Mouse (Mus musculus): ENCODE measurements at regions not wholly inside any gene's neighbourhood (a gene's known extent, or its start where the extent isn't known, plus 50 kb on each side); places are given as distances from the start of the nearest gene placed in this dataset.

GRCm38 (mm10) chr6:148599473-148599872 is 155.3 kb upstream of the Tmtc1 start:
- no peaks in the 10 kb centered on the region for H3K36me3 ChIP-seq
- H3K9me3 ChIP-seq (replicated peaks): no peaks in the 10 kb centered on the region
- H3K27ac ChIP-seq (replicated peaks): no peak overlapping the region
- no peak for ATAC-seq (ENCODE audit: insufficient number of reproducible peaks, low FRiP score, low TSS enrichment, low read depth)
- H3K4me3 ChIP-seq (replicated peaks): no peak overlapping the region
- no peaks in the 10 kb centered on the region for H3K27me3 ChIP-seq
- H3K9ac ChIP-seq: no peak overlapping the region
- H3K4me2 ChIP-seq (replicated peaks): no peak overlapping the region
- H3K4me1 ChIP-seq: peaks cover 7% of the 10 kb centered on the region; the same call in 1 of the 2 replicates
- 77% methylated on average over 4 of the region's 4 CpGs for WGBS

GRCm38 (mm10) chr6:148598746-148599337 is 154.7 kb upstream of the Tmtc1 start:
- H3K9me3 ChIP-seq (replicated peaks): no peaks in the 10 kb centered on the region
- H3K27me3 ChIP-seq: no peaks in the 10 kb centered on the region
- ATAC-seq (ENCODE audit: insufficient number of reproducible peaks, low FRiP score, low TSS enrichment, low read depth): no peak
- H3K4me2 ChIP-seq (replicated peaks): peak overlapping the region; percentile 39
- H3K9ac ChIP-seq: no peak overlapping the region
- H3K27ac ChIP-seq (replicated peaks): no peak overlapping the region
- no peaks in the 10 kb centered on the region for H3K36me3 ChIP-seq
- peaks cover 7% of the 10 kb centered on the region; the same call in 1 of the 2 replicates for H3K4me1 ChIP-seq
- WGBS: 9% methylated on average over 16 of the region's 16 CpGs
- H3K4me3 ChIP-seq (replicated peaks): peak overlapping the region; percentile 19

GRCm38 (mm10) chr6:148595009-148595770 is 151.0 kb upstream of the Tmtc1 start:
- Histone ChIP-seq H3K4me3 (replicated peaks) (no peak overlapping the region), H3K27me3 (no peaks in the 10 kb centered on the region), H3K27ac (replicated peaks) (no peak overlapping the region), H3K4me1 (peaks cover 7% of the 10 kb centered on the region; the same call in 1 of the 2 replicates), H3K9me3 (replicated peaks) (no peaks in the 10 kb centered on the region), H3K4me2 (replicated peaks) (no peak overlapping the region), H3K36me3 (no peaks in the 10 kb centered on the region), H3K9ac (no peak overlapping the region)
- ATAC-seq (ENCODE audit: insufficient number of reproducible peaks, low FRiP score, low TSS enrichment, low read depth): no peak
- WGBS: 38% methylated on average over 3 of the region's 3 CpGs

GRCm38 (mm10) chr6:148588971-148589370 is 144.8 kb upstream of the Tmtc1 start:
- no peaks in the 10 kb centered on the region for H3K27me3 ChIP-seq
- no peak for ATAC-seq (ENCODE audit: insufficient number of reproducible peaks, low FRiP score, low TSS enrichment, low read depth)
- H3K9me3 ChIP-seq (replicated peaks): no peaks in the 10 kb centered on the region
- no peak overlapping the region for H3K4me2 ChIP-seq (replicated peaks)
- no peaks in the 10 kb centered on the region for H3K4me1 ChIP-seq
- H3K27ac ChIP-seq (replicated peaks): no peak overlapping the region
- 84% methylated on average over 4 of the region's 4 CpGs for WGBS
- H3K9ac ChIP-seq: no peak overlapping the region
- H3K4me3 ChIP-seq (replicated peaks): no peak overlapping the region
- H3K36me3 ChIP-seq: no peaks in the 10 kb centered on the region

GRCm38 (mm10) chr6:148586439-148587321 is 142.5 kb upstream of the Tmtc1 start:
- Histone ChIP-seq H3K27me3 (no peaks in the 10 kb centered on the region), H3K9me3 (replicated peaks) (no peaks in the 10 kb centered on the region), H3K27ac (replicated peaks) (no peak overlapping the region), H3K4me2 (replicated peaks) (no peak overlapping the region), H3K9ac (no peak overlapping the region), H3K4me3 (replicated peaks) (no peak overlapping the region), H3K36me3 (no peaks in the 10 kb centered on the region), H3K4me1 (no peaks in the 10 kb centered on the region)
- ATAC-seq (ENCODE audit: insufficient number of reproducible peaks, low FRiP score, low TSS enrichment, low read depth): no peak
- WGBS: 73% methylated on average over 10 of the region's 10 CpGs

- H3K4me1 ChIP-seq: no peaks in the 10 kb centered on the region
- H3K27me3 ChIP-seq: no peaks in the 10 kb centered on the region
- ATAC-seq (ENCODE audit: insufficient number of reproducible peaks, low FRiP score, low TSS enrichment, low read depth): no peak
- no peak overlapping the region for H3K4me2 ChIP-seq (replicated peaks)
- H3K36me3 ChIP-seq: no peaks in the 10 kb centered on the region
- no peak overlapping the region for H3K9ac ChIP-seq
- H3K4me3 ChIP-seq (replicated peaks): no peak overlapping the region
- H3K9me3 ChIP-seq (replicated peaks): no peaks in the 10 kb centered on the region
- no peak overlapping the region for H3K27ac ChIP-seq (replicated peaks)
- WGBS: 68% methylated on average over 2 of the region's 2 CpGs
These were observed 139.9 kb upstream of the Tmtc1 start for GRCm38 (mm10) chr6:148584126-148584525.

GRCm38 (mm10) chr6:148578281-148578680 is 134.1 kb upstream of the Tmtc1 start:
- no peak overlapping the region for H3K9ac ChIP-seq
- H3K36me3 ChIP-seq: no peaks in the 10 kb centered on the region
- H3K4me1 ChIP-seq: no peaks in the 10 kb centered on the region
- H3K4me2 ChIP-seq (replicated peaks): no peak overlapping the region
- no peak overlapping the region for H3K27ac ChIP-seq (replicated peaks)
- 52% methylated on average over 3 of the region's 3 CpGs for WGBS
- no peak overlapping the region for H3K4me3 ChIP-seq (replicated peaks)
- H3K27me3 ChIP-seq: no peaks in the 10 kb centered on the region
- no peak for ATAC-seq (ENCODE audit: insufficient number of reproducible peaks, low FRiP score, low TSS enrichment, low read depth)
- no peaks in the 10 kb centered on the region for H3K9me3 ChIP-seq (replicated peaks)

GRCm38 (mm10) chr6:148577663-148578062 is 133.5 kb upstream of the Tmtc1 start:
- H3K4me2 ChIP-seq (replicated peaks): no peak overlapping the region
- H3K9ac ChIP-seq: no peak overlapping the region
- 75% methylated on average over 3 of the region's 3 CpGs for WGBS
- H3K27me3 ChIP-seq: no peaks in the 10 kb centered on the region
- no peaks in the 10 kb centered on the region for H3K36me3 ChIP-seq
- H3K9me3 ChIP-seq (replicated peaks): no peaks in the 10 kb centered on the region
- no peaks in the 10 kb centered on the region for H3K4me1 ChIP-seq
- no peak overlapping the region for H3K27ac ChIP-seq (replicated peaks)
- no peak overlapping the region for H3K4me3 ChIP-seq (replicated peaks)
- no peak for ATAC-seq (ENCODE audit: insufficient number of reproducible peaks, low FRiP score, low TSS enrichment, low read depth)

- Histone ChIP-seq H3K27ac (replicated peaks) (no peak overlapping the region), H3K36me3 (no peaks in the 10 kb centered on the region), H3K9ac (no peak overlapping the region), H3K4me1 (no peaks in the 10 kb centered on the region), H3K27me3 (no peaks in the 10 kb centered on the region), H3K4me3 (replicated peaks) (no peak overlapping the region), H3K4me2 (replicated peaks) (no peak overlapping the region), H3K9me3 (replicated peaks) (no peaks in the 10 kb centered on the region)
- WGBS: 78% methylated on average over 7 of the region's 7 CpGs
- no peak for ATAC-seq (ENCODE audit: insufficient number of reproducible peaks, low FRiP score, low TSS enrichment, low read depth)
These were observed 130.7 kb upstream of the Tmtc1 start for GRCm38 (mm10) chr6:148574742-148575453.

GRCm38 (mm10) chr6:148572201-148572600 is 128.0 kb upstream of the Tmtc1 start:
- Histone ChIP-seq H3K27me3 (no peaks in the 10 kb centered on the region), H3K27ac (replicated peaks) (no peak overlapping the region), H3K4me3 (replicated peaks) (no peak overlapping the region), H3K36me3 (no peaks in the 10 kb centered on the region), H3K4me1 (no peaks in the 10 kb centered on the region), H3K9me3 (replicated peaks) (no peaks in the 10 kb centered on the region), H3K4me2 (replicated peaks) (no peak overlapping the region), H3K9ac (no peak overlapping the region)
- WGBS: 62% methylated on average over 5 of the region's 5 CpGs
- no peak for ATAC-seq (ENCODE audit: insufficient number of reproducible peaks, low FRiP score, low TSS enrichment, low read depth)

GRCm38 (mm10) chr6:148571651-148572050 is 127.5 kb upstream of the Tmtc1 start:
- Histone ChIP-seq H3K9ac (no peak overlapping the region), H3K4me1 (no peaks in the 10 kb centered on the region), H3K4me2 (replicated peaks) (no peak overlapping the region), H3K36me3 (no peaks in the 10 kb centered on the region), H3K9me3 (replicated peaks) (no peaks in the 10 kb centered on the region), H3K27me3 (no peaks in the 10 kb centered on the region), H3K4me3 (replicated peaks) (no peak overlapping the region), H3K27ac (replicated peaks) (no peak overlapping the region)
- ATAC-seq (ENCODE audit: insufficient number of reproducible peaks, low FRiP score, low TSS enrichment, low read depth): no peak
- 56% methylated on average over 3 of the region's 3 CpGs for WGBS

Measured in embryonic facial prominence, embryonic 15.5 days (tissue).